Mouse (Mus musculus) MEL (cell line): Measurements from ENCODE around the gene Cwc25. TPM values are rescaled to one million over a fixed set of nuclear protein-coding genes. Genes with fewer than 3 reads are reported as not detected.

Source experiments
- DNase-seq: peaks from one replicate; pipeline ENCODE4 v3.0.0; 2011; ENCODE audit warnings: low read depth, low spot score
- H3K27ac ChIP-seq: 2 replicates; pipeline ENCODE4 v1.5.1; 2012; ENCODE audit warnings: low read depth, mild to moderate bottlenecking, control low read depth, low read length, moderate library complexity; ENCODE audit not compliant: control insufficient read depth
- H3K27me3 ChIP-seq, 2 experiments: fragments of 150-350 bp in 1 of 2; sonication (generic) in 1 of 2; 2 replicates each; pipeline ENCODE4 v1.6.1; 2012; ENCODE audit warnings: low read length in 2 of 2, mild to moderate bottlenecking in 2 of 2, improper control_type of control experiment in 1 of 2, moderate library complexity in 1 of 2; ENCODE audit not compliant: insufficient read depth in 2 of 2, control insufficient read depth in 1 of 2
- H3K36me3 ChIP-seq, 2 experiments: 2 replicates each; pipeline ENCODE4 v1.6.1; 2012 to 2014; ENCODE audit warnings: low read length in 2 of 2, improper control_type of control experiment in 1 of 2, inconsistent platforms in 1 of 2, mild to moderate bottlenecking in 1 of 2; ENCODE audit not compliant: insufficient read depth in 2 of 2, control insufficient read depth in 1 of 2
- H3K4me1 ChIP-seq, 2 experiments: fragments of 150-350 bp in 1 of 2; sonication (generic) in 1 of 2; 2 replicates each; pipeline ENCODE4 v1.6.1; 2012; ENCODE audit warnings: low read length in 2 of 2, improper control_type of control experiment in 1 of 2, mild to moderate bottlenecking in 1 of 2; ENCODE audit not compliant: insufficient read depth in 2 of 2, control insufficient read depth in 1 of 2
- H3K4me3 ChIP-seq, 2 experiments: fragments of 150-350 bp in 1 of 2; sonication (generic) in 1 of 2; 2 replicates each; pipeline ENCODE4 v1.5.1; 2012; ENCODE audit warnings: low read depth in 2 of 2, low read length in 2 of 2, mild to moderate bottlenecking in 2 of 2, moderate library complexity in 2 of 2, control low read depth in 1 of 2, improper control_type of control experiment in 1 of 2; ENCODE audit not compliant: control insufficient read depth in 1 of 2, insufficient read depth in 1 of 2
- H3K79me2 ChIP-seq: 2 replicates; pipeline ENCODE4 v1.6.1; 2012; ENCODE audit warnings: mild to moderate bottlenecking, low read length, moderate library complexity; ENCODE audit not compliant: control insufficient read depth, poor library complexity, insufficient read depth
- H3K9ac ChIP-seq: 2 replicates; pipeline ENCODE4 v1.6.1; 2012; ENCODE audit warnings: low read depth, mild to moderate bottlenecking, control low read depth, low read length, moderate library complexity; ENCODE audit not compliant: control insufficient read depth, poor library complexity, severe bottlenecking
- H3K9me3 ChIP-seq: fragments of 150-350 bp; sonication (generic); replicated peaks from 2 replicates; pipeline ENCODE4 v1.6.1; 2012; ENCODE audit warnings: mild to moderate bottlenecking, low read length, improper control_type of control experiment, moderate library complexity; ENCODE audit not compliant: insufficient read depth
- CHD1 ChIP-seq: IDR thresholded peaks from 2 replicates; pipeline ENCODE4 v1.6.1; 2012; ENCODE audit warnings: low read depth, mild to moderate bottlenecking, inconsistent platforms, low read length, improper control_type of control experiment
- CHD2 ChIP-seq: IDR thresholded peaks from 2 replicates; pipeline ENCODE4 v1.6.1; 2011; ENCODE audit warnings: low read length, improper control_type of control experiment
- CTCF ChIP-seq, 3 experiments: IDR thresholded peaks in 2 of 3; conservative IDR thresholded peaks in 1 of 3; 2 replicates each; pipeline ENCODE4 v1.5.1; 2011 to 2012; ENCODE audit warnings: low read length in 3 of 3, low read depth in 2 of 3, mild to moderate bottlenecking in 2 of 3, improper control_type of control experiment in 1 of 3, inconsistent platforms in 1 of 3, mixed read lengths in 1 of 3, moderate library complexity in 1 of 3; ENCODE audit not compliant: control insufficient read depth in 1 of 3, insufficient read depth in 1 of 3, poor library complexity in 1 of 3, severe bottlenecking in 1 of 3
- E2F4 ChIP-seq: IDR thresholded peaks from 2 replicates; pipeline ENCODE4 v1.6.1; 2011; ENCODE audit warnings: low read depth, low read length, improper control_type of control experiment, borderline replicate concordance
- GABPA ChIP-seq: IDR thresholded peaks from 2 replicates; pipeline ENCODE4 v1.6.1; 2012; ENCODE audit warnings: low read depth, mild to moderate bottlenecking, inconsistent platforms, low read length, improper control_type of control experiment, moderate library complexity
- HCFC1 ChIP-seq: IDR thresholded peaks from 2 replicates; pipeline ENCODE4 v1.6.1; 2012; ENCODE audit warnings: low read depth, mild to moderate bottlenecking, inconsistent platforms, low read length, improper control_type of control experiment, moderate library complexity
- JUND ChIP-seq: IDR thresholded peaks from 2 replicates; pipeline ENCODE4 v1.6.1; 2011; ENCODE audit warnings: low read depth, mild to moderate bottlenecking, improper control_type of control experiment, low read length
- KAT2A ChIP-seq: conservative IDR thresholded peaks from 2 replicates; pipeline ENCODE4 v1.6.1; 2012; ENCODE audit warnings: low read depth, low read length, improper control_type of control experiment, inconsistent platforms
- MAFK ChIP-seq: IDR thresholded peaks from 2 replicates; pipeline ENCODE4 v1.6.1; 2011; ENCODE audit warnings: low read depth, mild to moderate bottlenecking, low read length, improper control_type of control experiment, borderline replicate concordance
- MAX ChIP-seq: IDR thresholded peaks from 2 replicates; pipeline ENCODE4 v1.6.1; 2011; ENCODE audit warnings: low read length, improper control_type of control experiment
- MAZ ChIP-seq: IDR thresholded peaks from 2 replicates; pipeline ENCODE4 v1.6.1; 2012; ENCODE audit warnings: low read depth, mild to moderate bottlenecking, inconsistent platforms, low read length, improper control_type of control experiment
- MEF2A ChIP-seq: IDR thresholded peaks from 2 replicates; pipeline ENCODE4 v1.6.1; 2014; ENCODE audit warnings: low read depth, mild to moderate bottlenecking, inconsistent platforms, low read length, improper control_type of control experiment; ENCODE audit not compliant: poor library complexity, insufficient replicate concordance, severe bottlenecking; ENCODE audit errors: extremely low read depth
- MXI1 ChIP-seq: IDR thresholded peaks from 2 replicates; pipeline ENCODE4 v1.6.1; 2011; ENCODE audit warnings: mild to moderate bottlenecking, low read depth, low read length, improper control_type of control experiment
- MYB ChIP-seq: IDR thresholded peaks from 2 replicates; pipeline ENCODE4 v1.6.1; 2011; ENCODE audit warnings: mild to moderate bottlenecking, low read depth, low read length, improper control_type of control experiment
- NELFE ChIP-seq: IDR thresholded peaks from 2 replicates; pipeline ENCODE4 v1.6.1; 2011; ENCODE audit warnings: low read depth, low read length, improper control_type of control experiment
- POLR2A ChIP-seq, 2 experiments: IDR thresholded peaks; 2 replicates each; pipeline ENCODE4 v1.6.1; 2011 to 2012; ENCODE audit warnings: low read length in 2 of 2, mild to moderate bottlenecking in 2 of 2, control low read depth in 1 of 2, improper control_type of control experiment in 1 of 2, low read depth in 1 of 2, moderate library complexity in 1 of 2; ENCODE audit not compliant: control insufficient read depth in 1 of 2, insufficient read depth in 1 of 2, poor library complexity in 1 of 2
- POLR2AphosphoS2 ChIP-seq: IDR thresholded peaks from 2 replicates; pipeline ENCODE4 v1.6.1; 2011; ENCODE audit warnings: low read length, improper control_type of control experiment
- POLR2AphosphoS5 ChIP-seq: IDR thresholded peaks from 2 replicates; pipeline ENCODE4 v1.6.1; 2012; ENCODE audit warnings: low read depth, borderline replicate concordance, mild to moderate bottlenecking, inconsistent platforms, low read length, moderate library complexity, mixed read lengths
- RAD21 ChIP-seq: IDR thresholded peaks from 2 replicates; pipeline ENCODE4 v1.6.1; 2011; ENCODE audit warnings: mild to moderate bottlenecking, low read depth, low read length, improper control_type of control experiment
- RCOR1 ChIP-seq: IDR thresholded peaks from 2 replicates; pipeline ENCODE4 v1.6.1; 2012; ENCODE audit warnings: low read depth, mild to moderate bottlenecking, inconsistent platforms, low read length, improper control_type of control experiment
- SIN3A ChIP-seq: IDR thresholded peaks from 2 replicates; pipeline ENCODE4 v1.6.1; 2012; ENCODE audit warnings: low read length, improper control_type of control experiment, inconsistent platforms
- SMC3 ChIP-seq: IDR thresholded peaks from 2 replicates; pipeline ENCODE4 v1.6.1; 2011; ENCODE audit warnings: low read depth, low read length, improper control_type of control experiment
- TAL1 ChIP-seq: IDR thresholded peaks from 2 replicates; pipeline ENCODE4 v1.6.1; 2012; ENCODE audit warnings: mild to moderate bottlenecking, inconsistent platforms, low read length, moderate library complexity, mixed read lengths
- TBP ChIP-seq: IDR thresholded peaks from 2 replicates; pipeline ENCODE4 v1.8.0; 2011; ENCODE audit warnings: low read depth, low read length, improper control_type of control experiment
- TCF12 ChIP-seq: IDR thresholded peaks from 2 replicates; pipeline ENCODE4 v1.6.1; 2014; ENCODE audit warnings: low read depth, mild to moderate bottlenecking, inconsistent platforms, low read length, improper control_type of control experiment, moderate library complexity
- UBTF ChIP-seq: IDR thresholded peaks from 2 replicates; pipeline ENCODE4 v1.6.1; 2012; ENCODE audit warnings: low read depth, mild to moderate bottlenecking, inconsistent platforms, low read length, improper control_type of control experiment, moderate library complexity, borderline replicate concordance; ENCODE audit not compliant: insufficient read depth
- USF2 ChIP-seq, 2 experiments: IDR thresholded peaks; 2 replicates each; pipeline ENCODE4 v1.6.1; 2011 to 2012; ENCODE audit warnings: improper control_type of control experiment in 2 of 2, low read length in 2 of 2, borderline replicate concordance in 1 of 2, inconsistent platforms in 1 of 2, low read depth in 1 of 2, mild to moderate bottlenecking in 1 of 2; ENCODE audit not compliant: insufficient read depth in 1 of 2
- ZC3H11A ChIP-seq: IDR thresholded peaks from 2 replicates; pipeline ENCODE4 v1.6.1; 2012; ENCODE audit warnings: low read depth, mild to moderate bottlenecking, inconsistent platforms, low read length, improper control_type of control experiment
- ZKSCAN1 ChIP-seq: IDR thresholded peaks from 2 replicates; pipeline ENCODE4 v1.6.1; 2012; ENCODE audit warnings: low read depth, mild to moderate bottlenecking, inconsistent platforms, low read length, improper control_type of control experiment, moderate library complexity
- ZMIZ1 ChIP-seq: IDR thresholded peaks from 2 replicates; pipeline ENCODE4 v1.6.1; 2012; ENCODE audit warnings: low read depth, mild to moderate bottlenecking, inconsistent platforms, low read length, improper control_type of control experiment, moderate library complexity
- ZNF384 ChIP-seq: IDR thresholded peaks from 2 replicates; pipeline ENCODE4 v1.6.1; 2012; ENCODE audit warnings: low read depth, mild to moderate bottlenecking, inconsistent platforms, low read length, improper control_type of control experiment
- polyA plus RNA-seq, 2 experiments: library from polyadenylated mRNA; stranded (reverse) in 1 of 2; unstranded in 1 of 2; fragments of >175 nt in 1 of 2; fragments of >200 nt in 1 of 2; gene quantifications; 2 replicates each; pipeline versions ENCODE4 v1.2.1 to v1.2.4; 2012; ENCODE audit warnings: low replicate concordance in 2 of 2, low read depth in 1 of 2; ENCODE audit not compliant: insufficient read length in 2 of 2, insufficient read depth in 1 of 2, missing spikeins in 1 of 2
- total RNA-seq: library from RNA; depleted of rRNA; stranded (reverse); fragments of 300-350 nt; gene quantifications from 2 replicates; pipeline ENCODE4 v1.2.3, GENCODE M21; 2012

Gene Cwc25
- total and polyA plus RNA-seq, 3 experiments: 16.7 to 20.8 TPM; not detected in 1

- TF ChIP-seq CHD1 (peak; percentile 80; the same call in 1 of the 2 replicates), HCFC1 (no peak; the same call in 1 of the 2 replicates), MEF2A (no peak)
Observed at GRCm38 (mm10) chr11:97799994-97800690, 33.8 kb upstream of the Cwc25 start (continued).

- Histone ChIP-seq H3K27ac (peak overlapping the region; percentile 87), H3K4me1 (peaks cover 0 to 15% of the 10 kb centered on the region in 2 experiments; a peak in 2 of 4 replicates), H3K36me3 (peaks cover 0 to 7% of the 10 kb centered on the region in 2 experiments; a peak in 2 of 4 replicates), H3K4me3 (peak overlapping the region; percentile 86 to 93), H3K9ac (peak overlapping the region; percentile 82), H3K27me3 (no peaks in the 10 kb centered on the region), H3K9me3 (no peaks in the 10 kb centered on the region), H3K79me2 (peaks cover 13% of the 10 kb centered on the region; the same call in 1 of the 2 replicates)
- peak; percentile 95 for DNase-seq
- no peak for TF ChIP-seq RAD21
- TF ChIP-seq JUND: no peak
- no peak for TF ChIP-seq CTCF (IDR thresholded peaks at IDR 0.05 in 2 of 3, conservative IDR thresholded peaks at IDR 0.05 in 1 of 3; ENCODE audit: control insufficient read depth in 1 of 3, insufficient read depth in 1 of 3, low read depth in 2 of 3, low read length in 3 of 3, poor library complexity in 1 of 3, severe bottlenecking in 1 of 3)
- TF ChIP-seq MAZ: peak; percentile 93
- no peak for TF ChIP-seq TAL1
- no peak for TF ChIP-seq ZC3H11A
- no peak for TF ChIP-seq MAFK
- TF ChIP-seq UBTF: 0 out of 2 replicates have a peak, but pooled peaks have one; percentile 57
- no peak; the same call in 1 of the 2 replicates for TF ChIP-seq E2F4
- peak; percentile 75 for TF ChIP-seq MAX
- no peak for TF ChIP-seq CHD2
- TF ChIP-seq POLR2A (IDR thresholded peaks at IDR 0.05; ENCODE audit: control insufficient read depth in 1 of 2, insufficient read depth in 1 of 2, low read depth in 1 of 2, low read length in 2 of 2, poor library complexity in 1 of 2): peak; percentile 61 to 69; a peak in 3 of 4 replicates
- TF ChIP-seq KAT2A: no peak
- TF ChIP-seq NELFE: peak; percentile 84
- no peak for TF ChIP-seq SMC3
- TF ChIP-seq ZNF384: no peak
- peak; percentile 80 for TF ChIP-seq SIN3A
- no peak for TF ChIP-seq ZKSCAN1
- TF ChIP-seq POLR2AphosphoS5: no peak
- TF ChIP-seq MYB: no peak
- TF ChIP-seq GABPA: no peak
- no peak; the same call in 1 of the 2 replicates for TF ChIP-seq RCOR1
- TF ChIP-seq CHD1: no peak; the same call in 1 of the 2 replicates
- peak; percentile 87 for TF ChIP-seq ZMIZ1
- no peak for TF ChIP-seq USF2 (IDR thresholded peaks at IDR 0.05; ENCODE audit: borderline replicate concordance in 1 of 2, insufficient read depth in 1 of 2, low read depth in 1 of 2, low read length in 2 of 2)
- TF ChIP-seq POLR2AphosphoS2: no peak
- peak; percentile 90 for TF ChIP-seq MXI1
- TF ChIP-seq HCFC1: peak; percentile 67; the same call in 1 of the 2 replicates
- TF ChIP-seq TCF12: no peak; the same call in 1 of the 2 replicates
- no peak; the same call in 1 of the 2 replicates for TF ChIP-seq TBP
Observed at GRCm38 (mm10) chr11:97799146-97799993, 33.0 kb upstream of the Cwc25 start.
